Comparison of ENCODE assay signal across 8 mouse cellular contexts in genomic region chr19:7528639-7529428, GRCm38 (mm10). TPM values are rescaled to one million over a fixed set of nuclear protein-coding genes. Genes with fewer than 3 reads are reported as not detected.
DNase-seq lines count a peak whose midpoint lies in the region; ATAC-seq and TF ChIP-seq lines count a peak whose summit lies in the region.

No protein-coding gene starts in this region.

- no peaks in the 10 kb centered on the region for H3K9me3 ChIP-seq in heart, embryonic 12.5 days (replicated peaks)
- no peaks in the 10 kb centered on the region for H3K9me3 ChIP-seq in intestine, postnatal 0 days (ENCODE audit: control insufficient read depth)
- no peaks in the 10 kb centered on the region for H3K9me3 ChIP-seq in midbrain, embryonic 13.5 days

- H3K4me3 ChIP-seq in heart, embryonic 12.5 days = no peak overlapping the region
- no peak overlapping the region for H3K4me3 ChIP-seq in intestine, postnatal 0 days (ENCODE audit: low read depth, low read length)
- H3K4me3 ChIP-seq in midbrain, embryonic 13.5 days (replicated peaks) = no peak overlapping the region

- 42% methylated on average over 7 of the region's 7 CpGs for WGBS in heart, embryonic 12.5 days
- WGBS in intestine, postnatal 0 days = 53% methylated on average over 7 of the region's 7 CpGs
- WGBS in midbrain, embryonic 13.5 days = 57% methylated on average over 7 of the region's 7 CpGs

- H3K9ac ChIP-seq in heart, embryonic 12.5 days = no peak overlapping the region
- no peak overlapping the region for H3K9ac ChIP-seq in intestine, postnatal 0 days (ENCODE audit: low read depth, low read length)
- H3K9ac ChIP-seq in midbrain, embryonic 13.5 days (replicated peaks) = no peak overlapping the region

- TF ChIP-seq CTCF in intestine, postnatal 0 days (IDR thresholded peaks at IDR 0.05; ENCODE audit: low read depth) = peak; percentile 88

- ATAC-seq in heart, embryonic 12.5 days (ENCODE audit: insufficient number of reproducible peaks, low FRiP score) = no peak
- no peak for ATAC-seq in intestine, postnatal 0 days
- ATAC-seq in midbrain, embryonic 13.5 days = peak; percentile 88

- H3K27ac ChIP-seq in heart, embryonic 12.5 days (ENCODE audit: poor library complexity, severe bottlenecking) = no peak overlapping the region
- no peak overlapping the region for H3K27ac ChIP-seq in intestine, postnatal 0 days (ENCODE audit: low read depth, low read length)
- no peak overlapping the region for H3K27ac ChIP-seq in midbrain, embryonic 13.5 days

- no peaks in the 10 kb centered on the region for H3K4me1 ChIP-seq in heart, embryonic 12.5 days (replicated peaks)
- no peaks in the 10 kb centered on the region for H3K4me1 ChIP-seq in intestine, postnatal 0 days (replicated peaks; ENCODE audit: control insufficient read depth, insufficient read depth, low read length)
- H3K4me1 ChIP-seq in midbrain, embryonic 13.5 days (replicated peaks) = no peaks in the 10 kb centered on the region

- no peak overlapping the region for H3K4me2 ChIP-seq in heart, embryonic 12.5 days
- H3K4me2 ChIP-seq in intestine, postnatal 0 days (replicated peaks; ENCODE audit: low read depth) = no peak overlapping the region
- no peak overlapping the region for H3K4me2 ChIP-seq in midbrain, embryonic 13.5 days (replicated peaks)

- peaks cover 47% of the 10 kb centered on the region for H3K36me3 ChIP-seq in heart, embryonic 12.5 days
- peaks cover 36% of the 10 kb centered on the region for H3K36me3 ChIP-seq in intestine, postnatal 0 days (ENCODE audit: control insufficient read depth, insufficient read depth)
- peaks cover 33% of the 10 kb centered on the region for H3K36me3 ChIP-seq in midbrain, embryonic 13.5 days

- no peaks in the 10 kb centered on the region for H3K27me3 ChIP-seq in heart, embryonic 12.5 days (replicated peaks)
- H3K27me3 ChIP-seq in intestine, postnatal 0 days (replicated peaks; ENCODE audit: control insufficient read depth, insufficient read depth, low read length) = no peaks in the 10 kb centered on the region
- no peaks in the 10 kb centered on the region for H3K27me3 ChIP-seq in midbrain, embryonic 13.5 days

- peak; percentile 53 for DNase-seq in heart, adult 8-10 months (ENCODE audit: low spot score)
- DNase-seq in cerebellum, adult 9-10 months = peak; percentile 48
- peak; percentile 35 to 56 for DNase-seq in frontal cortex, postnatal 10 days (ENCODE audit: low spot score in 2 of 2)
- peak; percentile 35 to 49 for DNase-seq in left cerebral cortex, postnatal 36 days (ENCODE audit: low spot score in 2 of 2)
- DNase-seq in spleen, adult 18-20 months = peak; percentile 23 to 62

- intact Hi-C loops in left cerebral cortex, postnatal 36 days (cut with DNase I) = loop anchor here (1.0 to 5.0 kb wide), 2 partner anchors 66 to 88 kb away; no protein-coding TSS in a partner anchor

RNA-seq across cellular contexts. Expression of gene Pla2g16, which starts 28.4 kb away (rescaled TPM):
- 100 to 1,000 TPM; 121 to 150 (median 137) TPM for total RNA-seq in heart, adult 8-10 months (2022)
- polyA plus RNA-seq in heart, embryonic 12.5 days (2016; fragmentation: Nextera tagmentation; extraction: Ambion mirVana) = 51.8 and 53.1 TPM in 2 replicates
- polyA plus RNA-seq in intestine, postnatal 0 days (2015; fragmentation: Nextera tagmentation; extraction: Ambion mirVana) = 5.5 and 6.4 TPM in 2 replicates
- 10 to 100 TPM; 27.2 to 29.2 TPM for total RNA-seq in left cerebral cortex, postnatal 36 days (2021)
- 1.3 and 2.6 TPM in 2 replicates for polyA plus RNA-seq in midbrain, embryonic 13.5 days (2015; fragmentation: Nextera tagmentation; extraction: Ambion mirVana)

RNA-seq across cellular contexts. Expression of gene Atl3, which starts 35.0 kb away (rescaled TPM):
- 10 to 100 TPM; 10.2 to 13.2 (median 12.8) TPM for total RNA-seq in heart, adult 8-10 months (2022)
- 10.3 and 11.7 TPM in 2 replicates for polyA plus RNA-seq in heart, embryonic 12.5 days (2016; fragmentation: Nextera tagmentation; extraction: Ambion mirVana)
- polyA plus RNA-seq in intestine, postnatal 0 days (2015; fragmentation: Nextera tagmentation; extraction: Ambion mirVana) = 7.3 and 8.9 TPM in 2 replicates
- 10 to 100 TPM; 23.4 to 25.7 TPM for total RNA-seq in left cerebral cortex, postnatal 36 days (2021)
- polyA plus RNA-seq in midbrain, embryonic 13.5 days (2015; fragmentation: Nextera tagmentation; extraction: Ambion mirVana) = 6.0 and 6.3 TPM in 2 replicates

RNA-seq across cellular contexts. Expression of gene Rtn3, which starts 45.8 kb away (rescaled TPM):
- 10 to 100 TPM; 68.0 to 76.0 (median 73.0) TPM for total RNA-seq in heart, adult 8-10 months (2022)
- polyA plus RNA-seq in heart, embryonic 12.5 days (2016; fragmentation: Nextera tagmentation; extraction: Ambion mirVana) = 158 TPM in 2 replicates
- polyA plus RNA-seq in intestine, postnatal 0 days (2015; fragmentation: Nextera tagmentation; extraction: Ambion mirVana) = 133 and 134 TPM in 2 replicates
- total RNA-seq in left cerebral cortex, postnatal 36 days (2021) = 100 to 1,000 TPM; 812 to 902 TPM
- polyA plus RNA-seq in midbrain, embryonic 13.5 days (2015; fragmentation: Nextera tagmentation; extraction: Ambion mirVana) = 557 and 566 TPM in 2 replicates
